Mouse (Mus musculus): ENCODE measurements at regions not wholly inside any gene's neighbourhood (a gene's known extent, or its start where the extent isn't known, plus 50 kb on each side); places are given as distances from the start of the nearest gene placed in this dataset.

GRCm38 (mm10) chr13:11375452-11375851, 731.3 kb downstream of the Ryr2 start:
- Histone ChIP-seq H3K36me3 (ENCODE audit: control insufficient read depth, insufficient read depth, low read length) (no peaks in the 10 kb centered on the region), H3K27me3 (replicated peaks; ENCODE audit: control insufficient read depth, insufficient read depth, low read length) (no peaks in the 10 kb centered on the region), H3K4me2 (ENCODE audit: low read length) (no peak overlapping the region), H3K9ac (ENCODE audit: low read length) (no peak overlapping the region), H3K27ac (ENCODE audit: low read depth) (no peak overlapping the region), H3K9me3 (ENCODE audit: control insufficient read depth, low read length) (no peaks in the 10 kb centered on the region), H3K4me1 (replicated peaks; ENCODE audit: control insufficient read depth, insufficient read depth, low read length) (no peaks in the 10 kb centered on the region), H3K4me3 (ENCODE audit: low read depth, low read length) (no peak overlapping the region)
- ATAC-seq (replicated peaks; ENCODE audit: low FRiP score, low TSS enrichment, low read depth) (no peak), DNase-seq (ENCODE audit: low spot score) (no peak)

GRCm38 (mm10) chr13:11369456-11369855, 737.3 kb downstream of the Ryr2 start:
- Histone ChIP-seq H3K27me3 (replicated peaks; ENCODE audit: control insufficient read depth, insufficient read depth, low read length) (no peaks in the 10 kb centered on the region), H3K9me3 (ENCODE audit: control insufficient read depth, low read length) (no peaks in the 10 kb centered on the region), H3K4me3 (ENCODE audit: low read depth, low read length) (no peak overlapping the region), H3K9ac (ENCODE audit: low read length) (no peak overlapping the region), H3K4me1 (replicated peaks; ENCODE audit: control insufficient read depth, insufficient read depth, low read length) (no peaks in the 10 kb centered on the region), H3K27ac (ENCODE audit: low read depth) (no peak overlapping the region), H3K4me2 (ENCODE audit: low read length) (no peak overlapping the region), H3K36me3 (ENCODE audit: control insufficient read depth, insufficient read depth, low read length) (no peaks in the 10 kb centered on the region)
- ATAC-seq (replicated peaks; ENCODE audit: low FRiP score, low TSS enrichment, low read depth) = no peak
- no peak for DNase-seq (ENCODE audit: low spot score)
- WGBS = 42% methylated on average over 1 of the region's 1 CpGs

- Histone ChIP-seq H3K4me1 (replicated peaks; ENCODE audit: control insufficient read depth, insufficient read depth, low read length) (no peaks in the 10 kb centered on the region), H3K4me3 (ENCODE audit: low read depth, low read length) (no peak overlapping the region), H3K27ac (ENCODE audit: low read depth) (no peak overlapping the region), H3K27me3 (replicated peaks; ENCODE audit: control insufficient read depth, insufficient read depth, low read length) (no peaks in the 10 kb centered on the region), H3K36me3 (ENCODE audit: control insufficient read depth, insufficient read depth, low read length) (no peaks in the 10 kb centered on the region), H3K9ac (ENCODE audit: low read length) (no peak overlapping the region), H3K4me2 (ENCODE audit: low read length) (no peak overlapping the region), H3K9me3 (ENCODE audit: control insufficient read depth, low read length) (no peaks in the 10 kb centered on the region)
- no peak for ATAC-seq (replicated peaks; ENCODE audit: low FRiP score, low TSS enrichment, low read depth)
- 82% methylated on average over 3 of the region's 3 CpGs for WGBS
- DNase-seq (ENCODE audit: low spot score) = no peak
Observed at GRCm38 (mm10) chr13:11362872-11363271, 743.9 kb downstream of the Ryr2 start.

GRCm38 (mm10) chr13:11348502-11348849, 758.3 kb downstream of the Ryr2 start:
- Histone ChIP-seq H3K27me3 (replicated peaks; ENCODE audit: control insufficient read depth, insufficient read depth, low read length) (no peaks in the 10 kb centered on the region), H3K4me3 (ENCODE audit: low read depth, low read length) (no peak overlapping the region), H3K27ac (ENCODE audit: low read depth) (no peak overlapping the region), H3K36me3 (ENCODE audit: control insufficient read depth, insufficient read depth, low read length) (no peaks in the 10 kb centered on the region), H3K9ac (ENCODE audit: low read length) (no peak overlapping the region), H3K9me3 (ENCODE audit: control insufficient read depth, low read length) (no peaks in the 10 kb centered on the region), H3K4me1 (replicated peaks; ENCODE audit: control insufficient read depth, insufficient read depth, low read length) (no peaks in the 10 kb centered on the region; the same call in 1 of the 2 replicates), H3K4me2 (ENCODE audit: low read length) (no peak overlapping the region)
- 38% methylated on average over 4 of the region's 4 CpGs for WGBS
- no peak for ATAC-seq (replicated peaks; ENCODE audit: low FRiP score, low TSS enrichment, low read depth)
- DNase-seq (ENCODE audit: low spot score) = no peak

- WGBS = 60% methylated on average over 6 of the region's 6 CpGs
- H3K9me3 ChIP-seq (ENCODE audit: control insufficient read depth, low read length) = no peaks in the 10 kb centered on the region
- H3K27me3 ChIP-seq (replicated peaks; ENCODE audit: control insufficient read depth, insufficient read depth, low read length) = no peaks in the 10 kb centered on the region
- H3K27ac ChIP-seq (ENCODE audit: low read depth) = no peak overlapping the region
- H3K4me1 ChIP-seq (replicated peaks; ENCODE audit: control insufficient read depth, insufficient read depth, low read length) = no peaks in the 10 kb centered on the region; the same call in 1 of the 2 replicates
- DNase-seq (ENCODE audit: low spot score) (no peak), ATAC-seq (replicated peaks; ENCODE audit: low FRiP score, low TSS enrichment, low read depth) (no peak)
- no peak overlapping the region for H3K4me2 ChIP-seq (ENCODE audit: low read length)
- H3K36me3 ChIP-seq (ENCODE audit: control insufficient read depth, insufficient read depth, low read length) = no peaks in the 10 kb centered on the region
- no peak overlapping the region for H3K9ac ChIP-seq (ENCODE audit: low read length)
- H3K4me3 ChIP-seq (ENCODE audit: low read depth, low read length) = no peak overlapping the region
Observed at GRCm38 (mm10) chr13:11347787-11348501, 758.8 kb downstream of the Ryr2 start.

DNA sequence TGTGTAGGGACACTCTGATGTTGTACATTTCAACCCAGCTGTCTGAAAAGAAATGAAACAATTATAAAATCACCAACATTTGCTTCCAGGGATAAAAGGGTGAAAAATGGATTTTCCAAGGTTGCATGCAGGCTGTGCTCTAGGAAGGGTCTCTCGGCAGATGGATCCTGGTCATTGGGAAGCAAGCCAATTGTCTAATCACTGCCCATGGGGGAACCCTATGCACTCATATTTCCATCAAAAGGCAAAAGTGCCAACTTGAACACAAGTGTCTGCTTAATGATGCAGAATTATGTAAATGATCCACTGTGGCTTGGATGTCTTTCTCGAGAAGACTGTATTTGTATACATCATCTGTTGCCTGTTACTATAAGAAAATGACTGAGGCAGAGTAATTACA, 762.2 kb downstream of the Ryr2 start:
- no peaks in the 10 kb centered on the region for H3K27me3 ChIP-seq (replicated peaks; ENCODE audit: control insufficient read depth, insufficient read depth, low read length)
- 83% methylated on average over 2 of the region's 2 CpGs for WGBS
- H3K4me1 ChIP-seq (replicated peaks; ENCODE audit: control insufficient read depth, insufficient read depth, low read length) = no peaks in the 10 kb centered on the region; the same call in 1 of the 2 replicates

DNA sequence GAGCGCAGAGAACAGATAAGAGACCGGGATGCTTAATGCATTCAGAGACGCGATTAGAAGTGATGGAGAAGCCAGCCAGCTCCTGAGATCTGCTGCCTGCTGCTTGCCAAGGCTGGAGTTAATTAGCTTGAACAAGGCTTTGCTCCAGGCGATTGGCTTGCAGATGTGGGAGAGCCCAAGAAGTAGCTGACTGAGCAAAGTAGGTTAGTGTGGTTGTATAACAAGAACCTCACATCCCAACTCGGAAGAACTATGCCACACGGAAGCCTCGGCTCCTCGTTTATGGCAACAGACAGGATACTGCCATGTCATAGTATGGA, 768.5 kb downstream of the Ryr2 start:
- Histone ChIP-seq H3K4me3 (ENCODE audit: low read depth, low read length) (no peak overlapping the region), H3K36me3 (ENCODE audit: control insufficient read depth, insufficient read depth, low read length) (no peaks in the 10 kb centered on the region), H3K4me2 (ENCODE audit: low read length) (no peak overlapping the region), H3K9ac (ENCODE audit: low read length) (no peak overlapping the region), H3K9me3 (ENCODE audit: control insufficient read depth, low read length) (no peaks in the 10 kb centered on the region), H3K27ac (ENCODE audit: low read depth) (no peak overlapping the region), H3K27me3 (replicated peaks; ENCODE audit: control insufficient read depth, insufficient read depth, low read length) (no peaks in the 10 kb centered on the region), H3K4me1 (replicated peaks; ENCODE audit: control insufficient read depth, insufficient read depth, low read length) (no peaks in the 10 kb centered on the region)
- DNase-seq (ENCODE audit: low spot score) (no peak), ATAC-seq (replicated peaks; ENCODE audit: low FRiP score, low TSS enrichment, low read depth) (no peak)
- 82% methylated on average over 9 of the region's 9 CpGs for WGBS

More for the DNA sequence above, 762.2 kb downstream of the Ryr2 start:
- no peak overlapping the region for H3K9ac ChIP-seq (ENCODE audit: low read length)
- H3K4me3 ChIP-seq (ENCODE audit: low read depth, low read length) = no peak overlapping the region
- no peak for DNase-seq (ENCODE audit: low spot score)
- ATAC-seq (replicated peaks; ENCODE audit: low FRiP score, low TSS enrichment, low read depth) = no peak
- no peaks in the 10 kb centered on the region for H3K9me3 ChIP-seq (ENCODE audit: control insufficient read depth, low read length)
- no peak overlapping the region for H3K27ac ChIP-seq (ENCODE audit: low read depth)
- H3K36me3 ChIP-seq (ENCODE audit: control insufficient read depth, insufficient read depth, low read length) = no peaks in the 10 kb centered on the region
- H3K4me2 ChIP-seq (ENCODE audit: low read length) = no peak overlapping the region

DNA sequence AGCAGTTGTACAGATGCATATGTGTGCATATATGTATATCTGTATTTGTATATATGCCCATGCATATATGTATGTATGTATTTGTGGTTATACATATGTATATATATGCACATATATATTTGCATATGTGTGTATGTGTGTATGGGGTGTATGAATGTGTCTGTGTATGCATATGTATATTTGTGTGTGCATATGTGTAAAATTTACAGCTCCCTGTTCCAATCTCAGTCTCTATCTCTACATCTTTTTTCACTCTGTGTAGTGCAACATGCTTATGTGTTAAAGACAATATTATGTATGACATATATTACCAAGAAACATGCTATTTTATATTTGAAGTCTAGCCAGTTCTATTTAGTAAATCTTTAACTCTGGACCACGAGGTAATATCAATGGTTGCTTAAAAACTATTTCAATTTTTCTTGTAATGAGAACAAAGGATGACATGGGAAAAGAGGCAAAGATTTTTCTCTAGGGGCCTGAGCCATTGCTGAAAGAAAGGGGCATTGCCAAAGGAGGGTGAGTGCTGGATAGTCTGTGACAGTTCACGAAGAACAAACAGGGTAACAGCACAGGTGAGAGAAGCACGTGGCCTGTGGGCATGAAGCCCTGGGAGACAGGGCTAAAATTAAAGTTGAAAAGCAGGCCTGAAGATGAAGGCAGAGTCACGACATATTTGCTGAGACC, 769.0 kb downstream of the Ryr2 start:
- no peak overlapping the region for H3K4me3 ChIP-seq (ENCODE audit: low read depth, low read length)
- no peaks in the 10 kb centered on the region for H3K36me3 ChIP-seq (ENCODE audit: control insufficient read depth, insufficient read depth, low read length)
- no peaks in the 10 kb centered on the region for H3K27me3 ChIP-seq (replicated peaks; ENCODE audit: control insufficient read depth, insufficient read depth, low read length)
- H3K27ac ChIP-seq (ENCODE audit: low read depth) = no peak overlapping the region
- H3K9ac ChIP-seq (ENCODE audit: low read length) = no peak overlapping the region
- no peak overlapping the region for H3K4me2 ChIP-seq (ENCODE audit: low read length)
- H3K9me3 ChIP-seq (ENCODE audit: control insufficient read depth, low read length) = no peaks in the 10 kb centered on the region
- 63% methylated on average over 4 of the region's 4 CpGs for WGBS
- H3K4me1 ChIP-seq (replicated peaks; ENCODE audit: control insufficient read depth, insufficient read depth, low read length) = no peaks in the 10 kb centered on the region
- no peak for DNase-seq (ENCODE audit: low spot score)
- no peak for ATAC-seq (replicated peaks; ENCODE audit: low FRiP score, low TSS enrichment, low read depth)

- ATAC-seq (replicated peaks; ENCODE audit: low FRiP score, low TSS enrichment, low read depth) (no peak), DNase-seq (ENCODE audit: low spot score) (no peak)
- no peak overlapping the region for H3K4me2 ChIP-seq (ENCODE audit: low read length)
- H3K27ac ChIP-seq (ENCODE audit: low read depth) = no peak overlapping the region
- H3K4me1 ChIP-seq (replicated peaks; ENCODE audit: control insufficient read depth, insufficient read depth, low read length) = no peaks in the 10 kb centered on the region
- no peak overlapping the region for H3K9ac ChIP-seq (ENCODE audit: low read length)
- H3K9me3 ChIP-seq (ENCODE audit: control insufficient read depth, low read length) = no peaks in the 10 kb centered on the region
- no peaks in the 10 kb centered on the region for H3K27me3 ChIP-seq (replicated peaks; ENCODE audit: control insufficient read depth, insufficient read depth, low read length)
- H3K4me3 ChIP-seq (ENCODE audit: low read depth, low read length) = no peak overlapping the region
- WGBS = 78% methylated on average over 3 of the region's 3 CpGs
- no peaks in the 10 kb centered on the region for H3K36me3 ChIP-seq (ENCODE audit: control insufficient read depth, insufficient read depth, low read length)
Observed at GRCm38 (mm10) chr13:11336958-11337357, 769.8 kb downstream of the Ryr2 start.

All from intestine, embryonic 14.5 days (tissue).